Mouse (Mus musculus) cortical plate, adult 2 months (tissue): ENCODE measurements at regions not wholly inside any gene's neighbourhood (a gene's known extent, or its start where the extent isn't known, plus 50 kb on each side); places are given as distances from the start of the nearest gene placed in this dataset.

Experiments
- H3K27ac ChIP-seq: fragments of 200-500 bp; 2 replicates; pipeline ENCODE4 v1.5.1; 2012; ENCODE audit warnings: low read length, control low read depth, inconsistent platforms; ENCODE audit not compliant: insufficient read depth
- H3K4me1 ChIP-seq: fragments of 200-500 bp; 2 replicates; pipeline ENCODE4 v1.6.1; 2011; ENCODE audit warnings: low read length; ENCODE audit not compliant: control insufficient read depth, insufficient read depth
- H3K4me3 ChIP-seq: fragments of 200-500 bp; 2 replicates; pipeline ENCODE4 v1.5.1; 2011; ENCODE audit warnings: mild to moderate bottlenecking, low read length, control low read depth; ENCODE audit not compliant: insufficient read depth
- CTCF ChIP-seq: fragments of 200-500 bp; IDR thresholded peaks from 2 replicates; pipeline ENCODE4 v1.5.1; 2011; ENCODE audit warnings: mild to moderate bottlenecking, control low read depth, low read length; ENCODE audit not compliant: insufficient read depth; ENCODE audit errors: extremely low read depth
- POLR2A ChIP-seq: fragments of 200-500 bp; IDR thresholded peaks from 2 replicates; pipeline ENCODE4 v1.6.1; 2011; ENCODE audit warnings: mild to moderate bottlenecking, low read length, control low read depth; ENCODE audit not compliant: insufficient read depth; ENCODE audit errors: extremely low read depth

- H3K4me1 ChIP-seq, result no peaks in the 10 kb centered on the region
- no peak for TF ChIP-seq POLR2A
- TF ChIP-seq CTCF, result no peak
- no peak overlapping the region for H3K4me3 ChIP-seq
- H3K27ac ChIP-seq, result no peak overlapping the region
These were observed 92.4 kb upstream of the Lef1 start for GRCm38 (mm10) chr3:131017899-131018298.

GRCm38 (mm10) chr3:131016104-131016503, 94.2 kb upstream of the Lef1 start:
- no peak overlapping the region for H3K4me3 ChIP-seq
- H3K27ac ChIP-seq, result no peak overlapping the region
- TF ChIP-seq CTCF, result no peak
- no peak for TF ChIP-seq POLR2A
- H3K4me1 ChIP-seq, result no peaks in the 10 kb centered on the region

GRCm38 (mm10) chr3:131014092-131014716, 96.1 kb upstream of the Lef1 start:
- TF ChIP-seq POLR2A (no peak), CTCF (no peak)
- H3K4me1 ChIP-seq, result no peaks in the 10 kb centered on the region
- no peak overlapping the region for H3K27ac ChIP-seq
- H3K4me3 ChIP-seq, result no peak overlapping the region

GRCm38 (mm10) chr3:131000701-131001100, 109.6 kb upstream of the Lef1 start:
- no peaks in the 10 kb centered on the region for H3K4me1 ChIP-seq
- H3K27ac ChIP-seq, result no peak overlapping the region
- H3K4me3 ChIP-seq, result no peak overlapping the region
- TF ChIP-seq CTCF (no peak), POLR2A (no peak)

GRCm38 (mm10) chr3:131000252-131000651, 110.0 kb upstream of the Lef1 start:
- no peak overlapping the region for H3K27ac ChIP-seq
- TF ChIP-seq POLR2A (no peak), CTCF (no peak)
- H3K4me1 ChIP-seq, result no peaks in the 10 kb centered on the region
- H3K4me3 ChIP-seq, result no peak overlapping the region

- no peak overlapping the region for H3K4me3 ChIP-seq
- no peaks in the 10 kb centered on the region for H3K4me1 ChIP-seq
- no peak for TF ChIP-seq CTCF
- H3K27ac ChIP-seq, result no peak overlapping the region
These were observed 110.5 kb upstream of the Lef1 start for GRCm38 (mm10) chr3:130999818-131000217.

GRCm38 (mm10) chr3:130998433-130998832, 111.8 kb upstream of the Lef1 start:
- no peak overlapping the region for H3K27ac ChIP-seq
- H3K4me3 ChIP-seq, result no peak overlapping the region
- no peak for TF ChIP-seq POLR2A
- TF ChIP-seq CTCF, result no peak
- H3K4me1 ChIP-seq, result no peaks in the 10 kb centered on the region

- Histone ChIP-seq H3K27ac (no peak overlapping the region), H3K4me3 (no peak overlapping the region), H3K4me1 (no peaks in the 10 kb centered on the region)
- TF ChIP-seq CTCF (no peak), POLR2A (no peak)
These were observed 113.5 kb upstream of the Lef1 start for GRCm38 (mm10) chr3:130996786-130997185.

GRCm38 (mm10) chr3:130991971-130992370, 118.3 kb upstream of the Lef1 start:
- no peak overlapping the region for H3K4me3 ChIP-seq
- no peaks in the 10 kb centered on the region for H3K4me1 ChIP-seq
- H3K27ac ChIP-seq, result no peak overlapping the region
- TF ChIP-seq POLR2A (no peak), CTCF (no peak)

- no peaks in the 10 kb centered on the region for H3K4me1 ChIP-seq
- no peak overlapping the region for H3K27ac ChIP-seq
- no peak overlapping the region for H3K4me3 ChIP-seq
- TF ChIP-seq CTCF (no peak), POLR2A (no peak)
These were observed 123.6 kb upstream of the Lef1 start for GRCm38 (mm10) chr3:130986708-130987107.
